Mouse (Mus musculus): ENCODE data around the gene Astn2. TPM values are rescaled to one million over a fixed set of nuclear protein-coding genes. Genes with fewer than 3 reads are reported as not detected.

Astn2 gene
- polyA plus RNA-seq, 1 experiment from 2014 or later, result 0.15 TPM

DNA sequence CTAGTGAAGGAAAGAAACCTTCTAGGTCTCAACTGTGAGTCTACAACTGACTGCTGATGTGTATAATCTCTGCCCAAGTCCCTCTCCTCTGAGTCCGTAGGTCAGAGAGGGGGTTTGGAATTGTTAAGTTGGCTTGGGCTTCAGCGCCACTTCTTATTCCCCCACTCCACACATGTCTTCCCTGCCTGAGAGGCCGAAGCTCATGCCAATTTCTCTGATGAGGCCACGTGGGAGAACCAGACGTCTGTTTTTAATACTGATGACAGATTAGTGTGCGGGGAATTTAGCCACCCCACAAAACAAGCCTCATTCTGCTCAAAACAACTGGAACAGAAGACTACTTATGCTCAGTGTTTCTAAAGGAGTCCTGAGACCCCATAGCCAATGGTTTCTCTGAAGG, 872.8 kb downstream of the Astn2 start:
- Histone ChIP-seq H3K27ac (ENCODE audit: poor library complexity, severe bottlenecking) (no peak overlapping the region), H3K27me3 (replicated peaks) (no peaks in the 10 kb centered on the region), H3K4me3 (no peak overlapping the region), H3K9me3 (replicated peaks) (no peaks in the 10 kb centered on the region), H3K36me3 (no peaks in the 10 kb centered on the region), H3K9ac (no peak overlapping the region), H3K4me2 (no peak overlapping the region), H3K4me1 (replicated peaks) (no peaks in the 10 kb centered on the region)
- no peak for ATAC-seq (ENCODE audit: insufficient number of reproducible peaks, low FRiP score)
- WGBS, result 61% methylated on average over 6 of the region's 6 CpGs

GRCm38 (mm10) chr4:65530901-65531300, 873.5 kb downstream of the Astn2 start:
- no peaks in the 10 kb centered on the region for H3K4me1 ChIP-seq (replicated peaks)
- H3K27ac ChIP-seq (ENCODE audit: poor library complexity, severe bottlenecking), result no peak overlapping the region
- WGBS, result 64% methylated on average over 2 of the region's 2 CpGs
- no peak for ATAC-seq (ENCODE audit: insufficient number of reproducible peaks, low FRiP score)
- no peaks in the 10 kb centered on the region for H3K27me3 ChIP-seq (replicated peaks)
- no peak overlapping the region for H3K4me3 ChIP-seq
- H3K36me3 ChIP-seq, result no peaks in the 10 kb centered on the region
- no peaks in the 10 kb centered on the region for H3K9me3 ChIP-seq (replicated peaks)
- no peak overlapping the region for H3K4me2 ChIP-seq
- H3K9ac ChIP-seq, result no peak overlapping the region

- Histone ChIP-seq H3K4me1 (replicated peaks) (no peaks in the 10 kb centered on the region), H3K36me3 (no peaks in the 10 kb centered on the region), H3K9me3 (replicated peaks) (no peaks in the 10 kb centered on the region), H3K4me3 (no peak overlapping the region), H3K27me3 (replicated peaks) (no peaks in the 10 kb centered on the region), H3K27ac (ENCODE audit: poor library complexity, severe bottlenecking) (no peak overlapping the region), H3K9ac (no peak overlapping the region), H3K4me2 (no peak overlapping the region)
- WGBS, result 54% methylated on average over 2 of the region's 2 CpGs
- ATAC-seq (ENCODE audit: insufficient number of reproducible peaks, low FRiP score), result no peak
These were observed 896.3 kb downstream of the Astn2 start for GRCm38 (mm10) chr4:65508101-65508500.

DNA sequence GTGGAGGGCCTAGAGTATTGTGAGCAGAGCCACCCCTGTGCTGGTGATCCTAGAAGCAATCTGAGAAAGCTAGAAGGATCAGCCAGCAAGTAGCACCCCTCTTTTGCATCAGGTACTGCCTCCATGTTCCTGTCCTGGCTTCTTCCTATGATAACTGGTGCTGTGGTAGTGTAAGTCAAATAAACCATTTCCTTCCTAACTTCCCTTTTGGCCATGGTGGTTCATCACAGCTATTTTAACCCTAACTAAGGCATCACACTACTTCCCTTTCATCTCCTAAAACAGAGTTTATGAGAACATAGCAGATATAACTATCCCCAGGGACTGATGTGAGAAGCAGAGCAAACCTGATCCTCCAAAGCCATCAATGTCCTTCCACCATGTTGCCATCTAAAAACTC, 897.5 kb downstream of the Astn2 start:
- H3K27me3 ChIP-seq (replicated peaks), result no peaks in the 10 kb centered on the region
- no peaks in the 10 kb centered on the region for H3K9me3 ChIP-seq (replicated peaks)
- H3K36me3 ChIP-seq, result no peaks in the 10 kb centered on the region
- H3K4me1 ChIP-seq (replicated peaks), result no peaks in the 10 kb centered on the region
- no peak overlapping the region for H3K4me2 ChIP-seq
- no peak overlapping the region for H3K9ac ChIP-seq
- no peak overlapping the region for H3K27ac ChIP-seq (ENCODE audit: poor library complexity, severe bottlenecking)
- H3K4me3 ChIP-seq, result no peak overlapping the region
- no peak for ATAC-seq (ENCODE audit: insufficient number of reproducible peaks, low FRiP score)

- Histone ChIP-seq H3K4me1 (replicated peaks) (peaks cover 13% of the 10 kb centered on the region), H3K4me2 (no peak overlapping the region), H3K27me3 (replicated peaks) (no peaks in the 10 kb centered on the region), H3K4me3 (no peak overlapping the region), H3K36me3 (no peaks in the 10 kb centered on the region), H3K9me3 (replicated peaks) (no peaks in the 10 kb centered on the region), H3K27ac (ENCODE audit: poor library complexity, severe bottlenecking) (no peak overlapping the region), H3K9ac (no peak overlapping the region)
- 4% methylated on average over 3 of the region's 3 CpGs for WGBS
- peak; percentile 88; the same call in 1 of the 2 replicates for ATAC-seq (ENCODE audit: insufficient number of reproducible peaks, low FRiP score)
These were observed 908.0 kb downstream of the Astn2 start for GRCm38 (mm10) chr4:65496463-65496834.

DNA sequence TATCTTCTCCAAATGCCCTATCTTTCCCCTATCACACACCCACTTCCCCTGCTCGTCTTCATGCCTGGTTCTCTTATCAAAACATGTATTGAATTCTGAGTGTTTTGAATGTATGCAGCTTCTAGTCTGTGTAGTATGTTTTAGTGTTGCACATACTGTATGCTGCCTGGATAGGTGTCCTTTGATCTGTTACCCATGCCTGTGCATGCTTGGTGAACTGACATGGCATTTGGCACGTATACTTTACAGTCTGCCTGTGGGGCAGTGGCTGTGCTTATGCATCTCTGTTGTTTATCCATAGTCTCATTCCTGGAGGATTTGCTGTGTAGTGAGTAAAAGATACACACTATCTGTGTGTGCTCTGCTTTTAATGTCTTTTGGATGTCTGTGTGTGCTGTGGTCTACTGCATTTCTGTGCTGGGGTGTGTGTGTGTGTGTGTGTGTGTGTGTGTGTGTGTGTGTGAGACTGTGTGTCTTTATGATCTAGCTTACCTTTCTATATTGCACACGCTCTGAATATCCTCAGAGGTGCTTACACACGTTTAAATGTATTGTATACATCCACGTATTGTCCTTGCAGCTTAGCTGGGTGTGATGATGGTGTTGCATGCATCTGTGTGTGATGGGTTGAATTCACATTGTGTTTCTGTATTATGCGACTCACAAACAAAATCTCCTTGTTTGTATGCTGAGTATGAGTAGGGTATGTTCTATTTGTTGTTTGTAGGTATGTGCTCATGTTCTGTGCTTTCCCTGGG, 908.5 kb downstream of the Astn2 start:
- 53% methylated on average over 6 of the region's 6 CpGs for WGBS
- peak; percentile 22; the same call in 1 of the 2 replicates for ATAC-seq (ENCODE audit: insufficient number of reproducible peaks, low FRiP score)

GRCm38 (mm10) chr4:65491541-65491940, 912.9 kb downstream of the Astn2 start:
- ATAC-seq (ENCODE audit: insufficient number of reproducible peaks, low FRiP score), result no peak
- Histone ChIP-seq H3K27me3 (replicated peaks) (no peaks in the 10 kb centered on the region), H3K4me3 (no peak overlapping the region), H3K36me3 (no peaks in the 10 kb centered on the region), H3K9ac (no peak overlapping the region), H3K4me2 (no peak overlapping the region), H3K27ac (ENCODE audit: poor library complexity, severe bottlenecking) (no peak overlapping the region), H3K9me3 (replicated peaks) (no peaks in the 10 kb centered on the region), H3K4me1 (replicated peaks) (peaks cover 13% of the 10 kb centered on the region)
- 51% methylated on average over 2 of the region's 2 CpGs for WGBS

More for the DNA sequence above, 908.5 kb downstream of the Astn2 start:
- H3K4me1 ChIP-seq (replicated peaks), result peaks cover 13% of the 10 kb centered on the region
- no peaks in the 10 kb centered on the region for H3K27me3 ChIP-seq (replicated peaks)
- H3K4me2 ChIP-seq, result no peak overlapping the region
- H3K36me3 ChIP-seq, result no peaks in the 10 kb centered on the region
- no peak overlapping the region for H3K4me3 ChIP-seq
- H3K27ac ChIP-seq (ENCODE audit: poor library complexity, severe bottlenecking), result no peak overlapping the region
- H3K9ac ChIP-seq, result no peak overlapping the region
- H3K9me3 ChIP-seq (replicated peaks), result no peaks in the 10 kb centered on the region

DNA sequence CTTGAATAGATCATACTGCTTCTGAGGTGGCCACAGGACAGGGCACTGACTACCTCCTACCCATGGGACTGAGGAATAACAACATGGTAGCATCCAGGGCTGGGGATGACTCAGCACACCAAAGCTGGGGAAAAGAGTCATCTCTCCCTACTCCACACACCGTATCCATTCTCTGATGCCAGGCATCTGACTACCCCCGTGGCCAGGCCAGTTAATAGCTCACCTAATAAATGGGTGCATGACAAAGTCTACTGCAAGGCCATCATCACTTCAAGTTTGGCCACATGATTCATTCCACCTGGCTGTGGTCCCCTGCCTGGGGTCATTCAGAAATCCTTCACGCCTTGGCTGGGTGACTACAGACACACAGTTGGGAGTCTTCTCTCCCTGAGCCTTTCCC, 914.7 kb downstream of the Astn2 start:
- no peak overlapping the region for H3K27ac ChIP-seq (ENCODE audit: poor library complexity, severe bottlenecking)
- H3K9me3 ChIP-seq (replicated peaks), result no peaks in the 10 kb centered on the region
- no peaks in the 10 kb centered on the region for H3K27me3 ChIP-seq (replicated peaks)
- no peaks in the 10 kb centered on the region for H3K36me3 ChIP-seq
- no peak overlapping the region for H3K4me2 ChIP-seq
- H3K4me1 ChIP-seq (replicated peaks), result 0 out of 2 replicates have a peak, but pooled peaks cover 3% of the 10 kb centered on the region
- H3K4me3 ChIP-seq, result no peak overlapping the region
- H3K9ac ChIP-seq, result no peak overlapping the region
- 55% methylated on average over 3 of the region's 3 CpGs for WGBS
- no peak for ATAC-seq (ENCODE audit: insufficient number of reproducible peaks, low FRiP score)

GRCm38 (mm10) chr4:65481632-65482031, 922.8 kb downstream of the Astn2 start:
- no peak for ATAC-seq (ENCODE audit: insufficient number of reproducible peaks, low FRiP score)
- H3K4me3 ChIP-seq, result no peak overlapping the region
- no peak overlapping the region for H3K27ac ChIP-seq (ENCODE audit: poor library complexity, severe bottlenecking)
- no peak overlapping the region for H3K4me2 ChIP-seq
- 52% methylated on average over 5 of the region's 5 CpGs for WGBS
- peaks cover 11% of the 10 kb centered on the region for H3K4me1 ChIP-seq (replicated peaks)
- H3K36me3 ChIP-seq, result no peaks in the 10 kb centered on the region
- no peaks in the 10 kb centered on the region for H3K9me3 ChIP-seq (replicated peaks)
- H3K9ac ChIP-seq, result no peak overlapping the region
- H3K27me3 ChIP-seq (replicated peaks), result no peaks in the 10 kb centered on the region

DNA sequence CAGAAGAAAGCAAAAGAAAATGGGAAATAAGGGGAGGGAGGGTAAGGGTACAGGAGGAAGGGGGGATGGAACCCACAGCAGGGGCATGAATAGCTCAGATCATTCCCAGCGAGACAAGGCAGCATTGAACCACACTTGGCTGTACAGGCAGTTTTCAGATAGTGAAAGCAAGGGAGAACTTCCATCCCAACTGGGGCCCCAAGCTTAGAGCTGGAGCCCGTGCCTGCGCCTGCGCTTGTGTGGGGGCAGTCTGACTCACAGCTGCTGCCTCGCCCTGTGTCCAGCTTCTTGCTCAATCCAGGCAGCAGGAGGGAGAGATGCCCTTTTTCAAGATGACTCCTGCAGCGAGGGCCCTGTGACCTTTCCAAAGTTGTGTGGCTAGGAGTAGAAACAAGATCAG, 927.3 kb downstream of the Astn2 start:
- H3K36me3 ChIP-seq, result no peaks in the 10 kb centered on the region
- no peaks in the 10 kb centered on the region; the same call in 1 of the 2 replicates for H3K27me3 ChIP-seq (replicated peaks)
- 51% methylated on average over 6 of the region's 6 CpGs for WGBS
- H3K9ac ChIP-seq, result no peak overlapping the region
- no peak overlapping the region for H3K27ac ChIP-seq (ENCODE audit: poor library complexity, severe bottlenecking)
- no peak for ATAC-seq (ENCODE audit: insufficient number of reproducible peaks, low FRiP score)
- H3K4me1 ChIP-seq (replicated peaks), result peaks cover 11% of the 10 kb centered on the region
- H3K4me2 ChIP-seq, result peak overlapping the region; percentile 21
- H3K9me3 ChIP-seq (replicated peaks), result no peaks in the 10 kb centered on the region
- no peak overlapping the region for H3K4me3 ChIP-seq

DNA sequence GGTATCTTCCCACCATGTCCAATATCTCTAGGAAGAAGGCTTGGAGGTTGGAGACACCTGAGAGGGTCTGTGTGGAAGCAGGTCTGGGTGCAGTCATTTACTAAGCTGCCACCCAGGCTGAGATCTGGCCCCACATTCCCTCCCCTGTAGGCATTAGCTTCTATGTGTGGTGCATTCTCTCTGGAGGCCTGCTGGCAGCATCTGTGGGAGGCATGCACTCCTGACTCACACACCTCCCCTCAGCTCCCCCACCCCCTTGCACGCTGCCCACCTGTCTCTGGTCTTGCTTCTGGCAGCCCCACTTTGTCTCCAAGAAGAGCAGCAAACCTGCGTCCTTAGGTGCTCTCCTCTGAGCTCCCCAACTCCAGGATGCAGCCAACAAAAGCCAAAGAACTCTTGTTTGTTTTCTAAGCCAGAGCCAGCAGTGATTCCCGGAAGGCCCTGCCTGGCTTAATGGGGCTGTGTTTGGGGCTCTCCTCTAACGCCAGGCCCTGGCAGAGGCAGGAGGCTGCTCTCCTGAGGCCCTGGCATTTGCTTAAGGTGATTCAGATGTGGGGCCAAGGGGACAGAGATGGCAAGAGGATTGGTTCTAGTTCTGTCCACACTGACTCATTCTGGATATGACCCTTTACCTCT, 928.4 kb downstream of the Astn2 start:
- Histone ChIP-seq H3K36me3 (no peaks in the 10 kb centered on the region), H3K4me2 (no peak overlapping the region), H3K27me3 (replicated peaks) (no peaks in the 10 kb centered on the region; the same call in 1 of the 2 replicates), H3K4me1 (replicated peaks) (0 out of 2 replicates have a peak, but pooled peaks cover 4% of the 10 kb centered on the region), H3K9me3 (replicated peaks) (no peaks in the 10 kb centered on the region), H3K27ac (ENCODE audit: poor library complexity, severe bottlenecking) (no peak overlapping the region), H3K9ac (no peak overlapping the region), H3K4me3 (no peak overlapping the region)
- 57% methylated on average over 4 of the region's 4 CpGs for WGBS
- no peak for ATAC-seq (ENCODE audit: insufficient number of reproducible peaks, low FRiP score)

All from heart, embryonic 12.5 days (tissue).